Mouse (Mus musculus) testis, adult 2 months (tissue): ENCODE measurements around the gene Cep41. TPM values are rescaled to one million over a fixed set of nuclear protein-coding genes. Genes with fewer than 3 reads are reported as not detected.
A peak's percentile ranks its signal among the peaks of the same experiment; 100 is the strongest.

ENCODE experiments used
- H3K27ac ChIP-seq: fragments of 200-500 bp; 2 replicates; pipeline ENCODE4 v1.5.1; 2012; ENCODE audit warnings: low read depth, low read length; ENCODE audit not compliant: control insufficient read depth, insufficient read depth
- H3K27me3 ChIP-seq: fragments of 200-500 bp; 2 replicates; pipeline ENCODE4 v1.6.1; 2012; ENCODE audit warnings: mild to moderate bottlenecking, low read length, moderate library complexity; ENCODE audit not compliant: control insufficient read depth, insufficient read depth
- H3K36me3 ChIP-seq: fragments of 200-500 bp; 2 replicates; pipeline ENCODE4 v1.6.1; 2012; ENCODE audit warnings: mild to moderate bottlenecking, low read length; ENCODE audit not compliant: control insufficient read depth, insufficient read depth
- H3K4me1 ChIP-seq: fragments of 200-500 bp; 2 replicates; pipeline ENCODE4 v1.6.1; 2012; ENCODE audit warnings: low read length; ENCODE audit not compliant: control insufficient read depth, insufficient read depth
- H3K4me3 ChIP-seq: fragments of 200-500 bp; 2 replicates; pipeline ENCODE4 v1.5.1; 2012; ENCODE audit warnings: low read depth, mild to moderate bottlenecking, low read length, moderate library complexity, mixed read lengths; ENCODE audit not compliant: control insufficient read depth
- CTCF ChIP-seq: fragments of 200-500 bp; IDR thresholded peaks from 2 replicates; pipeline ENCODE4 v1.5.1; 2012; ENCODE audit warnings: low read depth, mild to moderate bottlenecking, inconsistent platforms, low read length, moderate library complexity; ENCODE audit not compliant: control insufficient read depth, insufficient read depth, insufficient replicate concordance
- POLR2A ChIP-seq: fragments of 200-500 bp; IDR thresholded peaks from 2 replicates; pipeline ENCODE4 v1.6.1; 2012; ENCODE audit warnings: low read depth, mild to moderate bottlenecking, inconsistent platforms, low read length, moderate library complexity; ENCODE audit not compliant: control insufficient read depth
- polyA plus RNA-seq: library from polyadenylated mRNA; depleted of rRNA; stranded (reverse); fragments of >200 nt; gene quantifications from 2 replicates; pipeline ENCODE4 v1.2.3, GENCODE M21; 2012

Gene Cep41
- polyA plus RNA-seq, 1 experiment: 34.5 TPM

DNA sequence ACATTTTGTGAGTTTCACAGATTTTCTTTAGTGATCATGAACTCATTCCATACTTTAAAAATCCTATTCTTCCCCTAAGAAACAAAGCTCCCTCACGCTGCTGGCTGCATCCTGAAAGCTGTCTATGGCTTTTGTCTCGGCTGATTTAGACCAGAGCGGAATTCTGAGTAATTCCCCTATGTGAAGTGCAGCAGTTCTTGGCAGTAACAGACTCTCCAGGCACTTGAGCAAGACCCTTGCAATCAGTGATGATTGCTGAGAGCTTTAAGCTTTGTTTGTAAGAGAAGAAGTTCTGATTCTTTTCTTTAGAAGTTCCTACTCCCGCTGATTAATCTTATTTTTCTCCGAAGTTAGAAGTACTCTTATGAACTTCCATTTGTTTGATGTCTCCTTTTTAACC, 3.9 kb upstream of the Cep41 start:
- no peak overlapping the region for H3K27ac ChIP-seq
- H3K4me1 ChIP-seq: peaks cover 7% of the 10 kb centered on the region
- no peak overlapping the region for H3K4me3 ChIP-seq
- H3K36me3 ChIP-seq: no peaks in the 10 kb centered on the region
- TF ChIP-seq POLR2A (no peak), CTCF (no peak)
- no peaks in the 10 kb centered on the region for H3K27me3 ChIP-seq

GRCm38 (mm10) chr6:30695124-30695523, 1.6 kb upstream of the Cep41 start:
- H3K36me3 ChIP-seq: no peaks in the 10 kb centered on the region
- H3K27ac ChIP-seq: no peak overlapping the region
- no peak overlapping the region for H3K4me3 ChIP-seq
- H3K27me3 ChIP-seq: no peaks in the 10 kb centered on the region
- no peak for TF ChIP-seq POLR2A
- TF ChIP-seq CTCF: no peak
- peaks cover 9% of the 10 kb centered on the region for H3K4me1 ChIP-seq

DNA sequence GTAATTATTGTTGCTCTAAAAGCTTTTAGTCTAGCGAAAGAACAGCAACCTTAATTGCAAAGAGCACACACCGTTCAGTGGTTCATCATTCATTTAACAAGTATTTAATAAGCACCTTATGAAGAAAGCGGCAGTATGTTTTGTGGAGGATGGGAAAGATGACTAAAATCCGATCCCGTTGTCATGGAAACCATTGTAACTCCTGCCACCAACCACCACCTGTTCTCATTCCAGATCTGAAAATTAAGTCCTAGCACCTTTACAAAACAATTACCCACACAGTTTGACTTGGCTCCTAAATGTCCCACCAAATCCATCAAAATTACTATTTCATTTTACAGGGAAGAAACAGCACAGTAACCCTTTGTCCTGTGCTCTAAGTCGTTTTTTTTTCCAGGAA, 660 bp upstream of the Cep41 start:
- Histone ChIP-seq H3K27me3 (no peaks in the 10 kb centered on the region), H3K4me1 (peaks cover 9% of the 10 kb centered on the region), H3K4me3 (peak overlapping the region; percentile 98; the same call in 1 of the 2 replicates), H3K36me3 (no peaks in the 10 kb centered on the region), H3K27ac (no peak overlapping the region)
- TF ChIP-seq CTCF (no peak), POLR2A (no peak)

- TF ChIP-seq POLR2A (no peak), CTCF (no peak)
- Histone ChIP-seq H3K4me1 (peaks cover 9% of the 10 kb centered on the region), H3K4me3 (peak overlapping the region; percentile 98), H3K36me3 (no peaks in the 10 kb centered on the region), H3K27ac (peak overlapping the region; percentile 98), H3K27me3 (no peaks in the 10 kb centered on the region)
Observed at GRCm38 (mm10) chr6:30692826-30693225, 723 bp downstream of the Cep41 start.

DNA sequence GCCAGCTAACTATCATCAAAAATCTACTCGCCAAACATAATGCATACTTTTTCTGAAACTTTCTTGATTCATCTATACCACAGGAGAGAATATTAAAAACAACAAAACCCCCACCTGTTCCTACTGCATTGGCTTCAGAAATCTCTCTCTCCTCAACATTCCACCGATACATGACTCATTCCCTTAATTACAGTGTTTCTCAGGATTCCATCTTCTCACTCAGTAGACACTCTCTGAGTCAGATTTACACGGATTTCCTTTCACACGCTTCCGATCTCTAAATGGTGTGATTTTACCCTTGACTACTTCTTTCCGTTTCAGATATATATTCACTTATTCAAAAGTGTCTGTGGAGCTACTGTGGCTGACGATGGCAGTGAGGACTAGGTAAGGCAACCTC, 6.4 kb downstream of the Cep41 start:
- H3K4me1 ChIP-seq: peaks cover 2% of the 10 kb centered on the region; the same call in 1 of the 2 replicates
- no peak overlapping the region for H3K4me3 ChIP-seq
- TF ChIP-seq POLR2A (no peak), CTCF (no peak)
- no peaks in the 10 kb centered on the region for H3K36me3 ChIP-seq
- no peaks in the 10 kb centered on the region for H3K27me3 ChIP-seq
- no peak overlapping the region for H3K27ac ChIP-seq

DNA sequence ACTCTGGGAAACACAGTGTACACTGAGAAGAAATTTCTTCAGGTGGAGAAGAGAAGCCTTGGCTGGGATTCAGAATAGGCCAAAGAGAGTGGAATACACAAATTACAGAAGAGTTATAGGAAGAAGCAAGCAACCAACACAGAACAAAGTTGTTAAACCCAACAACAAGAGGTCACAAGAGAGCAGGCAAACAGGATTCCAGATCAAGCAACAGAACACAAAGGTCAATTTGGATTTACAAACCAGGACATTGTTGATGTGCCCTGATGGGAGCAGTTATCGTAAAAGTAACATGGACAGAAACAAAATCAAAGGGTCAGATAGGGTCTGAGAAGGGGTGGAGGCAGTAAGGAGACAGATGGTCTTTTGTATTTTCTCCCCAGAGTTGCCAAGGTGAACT, 9.0 kb downstream of the Cep41 start:
- Histone ChIP-seq H3K4me1 (no peaks in the 10 kb centered on the region), H3K27ac (no peak overlapping the region), H3K36me3 (no peaks in the 10 kb centered on the region), H3K27me3 (no peaks in the 10 kb centered on the region), H3K4me3 (no peak overlapping the region)
- no peak for TF ChIP-seq CTCF
- TF ChIP-seq POLR2A: no peak

GRCm38 (mm10) chr6:30681935-30682900, 11.3 kb downstream of the Cep41 start:
- Histone ChIP-seq H3K27ac (no peak overlapping the region), H3K36me3 (no peaks in the 10 kb centered on the region; the same call in 1 of the 2 replicates), H3K27me3 (no peaks in the 10 kb centered on the region), H3K4me1 (no peaks in the 10 kb centered on the region), H3K4me3 (no peak overlapping the region)
- TF ChIP-seq POLR2A (no peak), CTCF (no peak)
